Mouse (Mus musculus): ENCODE measurements around the gene Gart. TPM values are rescaled to one million over a fixed set of nuclear protein-coding genes. Genes with fewer than 3 reads are reported as not detected.

Gene Gart
- total RNA-seq, 2 experiments from 2014 or later = 51.1 to 54.2 TPM

DNA sequence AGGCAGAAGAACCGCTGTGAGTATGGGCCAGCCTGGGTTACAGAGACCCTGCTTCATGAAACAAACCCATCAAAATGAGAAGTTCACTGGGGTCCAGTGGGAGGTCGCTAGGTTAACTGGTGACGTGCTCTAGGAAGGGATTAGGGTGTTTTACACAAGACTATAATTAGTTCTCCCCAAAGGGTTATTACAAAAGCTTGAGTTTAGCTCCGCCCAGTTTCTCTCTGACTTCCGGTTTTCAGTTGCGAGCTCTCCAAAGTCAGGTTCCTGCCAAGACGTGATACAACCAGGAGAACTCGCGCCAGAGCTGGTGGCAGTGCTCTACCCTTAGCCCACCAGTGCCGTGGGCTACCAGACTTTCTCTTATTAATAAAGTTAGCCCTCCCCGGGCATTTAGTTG lies 35.5 kb downstream of the Gart start:
- no peak for DNase-seq (ENCODE audit: low spot score in 2 of 2)

DNA sequence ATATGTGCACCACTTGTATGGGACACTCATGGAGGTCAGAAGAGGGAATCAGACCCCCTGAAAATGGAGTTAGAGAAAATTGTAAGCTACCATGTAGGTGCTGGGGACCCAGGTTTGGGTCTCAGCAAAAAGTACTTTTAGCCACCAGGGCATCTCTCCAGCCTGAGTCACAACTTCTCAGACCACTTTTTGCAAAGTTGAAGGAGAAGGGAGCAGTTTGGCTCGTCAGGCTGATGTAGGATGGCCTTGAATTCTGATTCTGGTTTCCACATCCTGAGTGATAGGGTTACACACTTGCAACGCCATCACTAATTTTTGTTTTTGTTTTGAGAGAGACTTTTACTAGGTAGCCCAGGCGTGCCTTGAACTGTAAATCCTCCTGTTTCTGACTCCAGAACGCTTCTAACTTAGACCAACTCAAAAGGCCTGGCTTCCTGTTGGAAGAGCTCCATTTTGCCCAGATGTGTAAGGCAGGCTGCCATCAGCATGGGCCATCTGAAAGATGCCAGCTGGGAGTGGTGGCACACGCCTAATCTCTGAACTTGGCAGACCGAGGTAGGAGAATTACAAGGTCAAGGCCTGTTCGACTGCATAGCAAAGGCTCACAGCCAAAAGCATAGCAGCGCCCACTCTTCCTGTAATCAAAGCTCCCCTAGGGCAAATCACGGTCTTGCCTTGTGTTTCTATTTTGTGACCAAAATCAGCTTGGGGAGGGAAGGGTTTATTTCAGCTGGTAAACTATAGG lies 37.1 kb downstream of the Gart start:
- DNase-seq (ENCODE audit: low spot score in 2 of 2) = no peak

DNA sequence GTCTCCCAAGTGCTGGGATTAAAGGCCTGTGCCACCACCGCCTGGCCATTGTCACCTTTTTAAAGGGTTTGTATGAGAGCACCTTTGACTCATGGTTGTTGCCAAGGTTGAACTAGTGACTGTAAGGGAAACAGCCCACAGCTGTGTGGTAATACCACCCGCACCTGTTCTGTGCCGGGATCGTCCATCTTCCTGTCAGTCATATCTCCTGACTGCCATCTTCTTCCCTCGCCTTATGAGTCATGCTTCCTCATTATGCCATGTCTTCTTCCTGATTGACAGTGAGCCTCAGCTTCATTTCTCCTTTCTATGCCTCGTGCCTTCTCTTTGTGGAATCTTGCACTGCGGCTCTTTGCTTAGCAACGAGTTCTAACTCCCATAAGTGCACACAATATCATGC lies 39.8 kb downstream of the Gart start:
- no peak for DNase-seq (ENCODE audit: low spot score in 2 of 2)

DNA sequence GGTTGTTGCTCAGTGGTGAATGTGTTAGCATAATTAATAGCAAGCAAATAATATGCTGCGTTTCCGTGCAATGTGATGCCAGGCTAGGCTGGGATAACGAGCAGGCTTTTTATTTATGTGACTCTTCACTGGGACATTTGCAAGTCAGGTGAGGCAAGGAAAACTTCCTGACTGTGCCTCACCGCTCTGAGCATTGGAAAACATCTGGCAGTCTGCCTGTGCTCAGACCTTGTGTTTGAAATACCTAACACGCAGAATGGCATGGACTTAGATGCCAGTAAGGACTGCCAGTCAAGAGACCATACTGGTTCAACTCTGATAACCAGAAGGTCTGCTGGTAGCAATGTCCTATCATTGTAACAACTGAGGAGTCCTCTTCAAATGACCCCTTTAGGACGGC lies 41.6 kb downstream of the Gart start:
- no peak for DNase-seq (ENCODE audit: low spot score in 2 of 2)

DNA sequence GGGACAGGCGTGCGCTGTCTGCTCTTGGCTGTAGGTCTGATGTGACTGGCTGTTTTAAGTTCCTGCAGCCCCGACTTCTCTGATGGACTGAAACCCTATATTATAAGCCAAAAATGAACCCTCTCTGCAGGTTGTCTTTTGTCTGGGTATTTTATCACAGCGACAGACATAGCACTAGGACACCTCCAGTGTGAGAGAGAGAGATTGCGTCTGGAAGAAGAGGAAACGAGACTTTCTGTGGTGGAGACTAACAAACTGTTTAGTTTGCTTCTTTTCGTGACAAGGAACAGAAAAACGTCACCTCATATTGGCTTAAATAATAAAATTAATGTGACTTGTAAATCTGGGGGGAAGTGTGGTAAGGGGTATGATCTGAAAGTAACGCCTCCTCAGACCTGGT lies 45.1 kb downstream of the Gart start:
- no peak for DNase-seq (ENCODE audit: low spot score in 2 of 2)

DNA sequence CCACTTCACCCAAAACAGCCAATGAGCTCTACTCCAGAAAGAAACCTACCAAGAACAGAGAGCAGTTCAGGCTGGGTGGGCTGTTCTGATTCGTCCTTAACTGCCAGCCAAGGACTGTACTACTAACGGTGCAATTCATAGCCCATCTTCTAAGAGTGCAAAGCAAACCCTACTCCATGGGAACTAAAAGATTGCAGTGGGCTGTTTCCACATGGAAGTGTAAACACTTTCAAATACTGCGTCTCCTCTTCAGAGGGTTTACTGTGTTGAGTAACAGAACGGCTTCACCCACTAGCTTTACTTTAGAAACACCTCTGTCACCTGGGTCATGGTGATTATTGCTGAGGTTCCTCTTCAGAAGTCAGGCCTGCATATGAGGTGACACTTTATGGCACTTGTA lies 45.7 kb downstream of the Gart start:
- DNase-seq (ENCODE audit: low spot score in 2 of 2) = no peak

DNA sequence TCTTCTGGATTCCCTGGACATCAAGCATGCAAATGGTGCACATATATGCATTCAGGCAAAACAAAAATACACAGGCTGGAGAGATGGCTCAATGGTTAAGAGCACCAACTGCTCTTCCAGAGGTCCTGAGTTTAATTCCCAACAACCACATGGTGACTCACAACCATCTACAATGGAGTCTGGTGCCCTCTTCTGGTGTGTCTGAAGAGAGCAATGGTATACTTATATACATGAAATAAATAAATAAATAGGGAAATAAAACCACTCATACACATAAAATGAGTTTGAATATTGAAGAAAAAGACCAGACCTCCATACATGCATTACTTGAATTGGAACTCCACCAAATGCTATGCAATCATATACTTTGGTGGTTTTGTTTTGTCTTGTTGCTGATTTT lies 47.5 kb downstream of the Gart start:
- no peak for DNase-seq (ENCODE audit: low spot score in 2 of 2)

DNA sequence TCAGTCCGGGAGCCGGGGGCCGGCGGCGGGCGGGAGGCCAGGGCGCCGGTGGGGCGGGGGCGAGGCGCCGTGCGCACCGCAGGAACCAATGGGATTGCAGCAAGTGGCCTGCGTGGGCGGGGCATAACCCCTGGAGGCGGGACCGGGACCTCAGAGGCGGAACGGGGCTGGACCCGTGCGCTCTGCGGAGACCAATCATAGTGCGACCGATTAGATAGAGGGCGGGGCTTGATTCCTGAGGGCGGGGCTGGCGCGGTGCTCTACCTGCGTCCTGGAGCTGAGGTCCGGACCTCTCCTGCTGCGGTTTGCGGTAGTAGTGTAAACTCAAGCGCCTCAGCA lies 49.1 kb downstream of the Gart start, which contains the start of gene Tmem50b:
Gene Tmem50b (minus strand): TSS at position 129 of the 339 bp plus-strand sequence.
- DNase-seq (ENCODE audit: low spot score in 2 of 2) = peak; percentile 99 to 100

DNA sequence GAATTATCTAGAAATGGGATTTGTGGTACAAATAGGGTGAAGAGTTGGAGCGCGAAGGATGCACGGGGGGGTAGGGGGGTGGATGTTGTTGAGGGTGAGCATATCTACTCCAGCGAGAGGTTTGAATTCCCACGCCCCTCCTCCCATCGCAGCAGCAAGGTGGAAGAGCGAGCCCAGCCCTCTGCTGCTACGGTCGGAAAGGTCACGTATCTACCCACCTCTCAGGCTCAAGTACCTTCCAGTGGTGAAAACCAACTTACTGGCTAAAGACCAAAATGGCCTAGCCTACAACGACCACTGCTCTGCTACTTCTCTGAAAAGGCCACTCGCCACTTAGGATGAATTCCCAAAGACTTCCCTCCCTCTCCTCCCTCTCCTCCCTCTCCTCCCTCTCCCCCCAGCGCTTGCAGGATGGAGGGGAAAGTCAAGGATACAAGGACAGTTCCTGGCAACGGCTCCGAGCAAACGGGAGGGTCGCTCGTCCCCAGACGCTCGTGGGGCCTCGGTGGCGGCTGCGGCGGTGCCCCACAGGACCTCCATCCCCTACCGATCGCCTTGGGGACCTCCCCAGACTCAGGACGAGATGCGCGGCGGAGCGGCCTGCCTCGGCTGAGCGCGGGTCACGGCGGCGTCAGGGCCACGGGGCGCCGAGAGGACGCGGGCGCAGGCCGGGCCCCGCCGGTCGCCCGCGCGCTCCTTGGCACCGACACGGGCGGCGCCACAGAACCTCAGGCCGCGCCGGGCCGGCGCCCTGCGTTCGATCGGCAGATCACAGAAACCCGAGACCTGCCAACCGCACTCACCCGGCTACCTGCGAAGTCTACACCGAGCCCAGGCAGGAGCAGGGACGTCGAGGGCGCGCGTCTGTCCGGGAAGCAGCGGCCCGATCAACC lies 49.7 kb downstream of the Gart start:
- peak in 1 of 2 experiments; percentile 48 for DNase-seq (ENCODE audit: low spot score in 2 of 2)

DNA sequence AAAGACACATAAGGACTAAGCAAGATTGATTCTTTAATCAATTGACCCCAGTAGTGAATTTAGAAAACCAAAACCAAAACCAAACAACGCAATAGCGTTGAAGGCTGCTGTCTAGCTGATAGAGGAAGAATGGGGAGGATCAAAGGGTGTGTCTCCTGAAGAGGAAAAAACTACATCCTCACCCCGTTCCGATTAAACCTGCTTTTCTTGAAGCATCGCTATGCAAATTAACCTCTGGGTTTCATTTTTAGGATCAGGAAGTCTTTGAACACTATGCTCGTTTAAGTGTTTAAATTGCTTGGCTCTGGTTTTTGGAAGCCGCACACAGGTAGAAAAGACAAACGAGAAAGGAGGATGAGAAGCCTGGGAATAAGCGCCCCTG lies 50.4 kb downstream of the Gart start:
- no peak for DNase-seq (ENCODE audit: low spot score in 2 of 2)

DNA sequence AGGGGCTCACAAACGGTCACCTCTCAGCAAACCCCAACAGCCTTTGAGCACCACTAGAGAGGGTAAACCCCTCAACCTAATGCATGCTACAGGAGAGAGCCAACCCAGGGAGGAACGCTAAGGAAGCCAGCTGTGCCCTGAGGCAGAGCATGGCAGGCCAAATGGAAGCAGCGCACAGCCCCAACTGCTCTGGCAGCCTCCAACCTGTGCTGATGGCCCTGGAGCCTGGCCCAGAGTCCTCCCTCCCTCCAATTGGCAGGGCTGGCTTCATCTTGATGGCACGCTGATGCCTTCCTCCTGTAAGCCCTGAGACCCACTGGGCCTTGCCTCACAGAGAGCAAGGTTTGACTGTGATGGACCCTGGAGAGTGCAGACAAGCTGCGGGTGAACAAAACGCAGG lies 51.7 kb downstream of the Gart start:
- DNase-seq (ENCODE audit: low spot score in 2 of 2) = peak; percentile 61 to 71

DNA sequence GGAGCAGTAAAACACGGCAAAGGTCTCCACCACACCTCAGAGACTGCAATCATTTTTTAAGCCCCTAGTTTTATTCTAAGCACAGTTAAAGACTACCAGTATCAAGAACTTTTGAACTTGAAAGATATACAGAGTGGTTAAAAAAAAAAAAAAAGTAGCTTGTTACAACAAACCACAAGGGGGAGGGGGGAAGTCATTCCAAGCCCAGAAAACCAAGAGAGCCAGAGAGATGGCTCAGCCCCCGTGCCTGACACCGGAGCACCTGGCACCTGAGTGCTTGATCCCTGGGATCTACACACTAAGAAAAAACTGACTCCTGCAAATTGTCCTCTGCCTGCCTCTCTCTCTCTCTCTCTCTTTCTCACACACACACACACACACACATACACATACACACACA lies 53.5 kb downstream of the Gart start:
- DNase-seq (ENCODE audit: low spot score in 2 of 2) = no peak

DNA sequence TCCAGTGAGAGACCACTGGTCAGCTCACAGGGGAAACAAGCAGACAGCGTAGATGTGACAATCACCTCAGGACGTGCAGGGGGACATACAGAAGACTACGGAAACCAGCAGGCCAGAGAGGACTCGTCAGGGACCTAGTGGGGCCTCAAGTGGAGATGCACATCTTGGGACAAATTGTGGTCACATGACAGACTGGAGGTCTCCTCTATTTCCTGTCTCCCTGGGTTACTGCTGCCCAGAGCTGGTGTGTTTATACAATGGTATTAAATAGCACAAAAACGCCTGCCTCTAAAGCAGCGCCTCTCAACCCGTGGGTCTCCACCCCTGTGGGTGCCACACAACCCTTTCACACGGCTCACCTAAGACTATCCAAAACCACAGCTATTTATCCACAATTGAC lies 54.6 kb downstream of the Gart start:
- no peak for DNase-seq (ENCODE audit: low spot score in 2 of 2)

DNA sequence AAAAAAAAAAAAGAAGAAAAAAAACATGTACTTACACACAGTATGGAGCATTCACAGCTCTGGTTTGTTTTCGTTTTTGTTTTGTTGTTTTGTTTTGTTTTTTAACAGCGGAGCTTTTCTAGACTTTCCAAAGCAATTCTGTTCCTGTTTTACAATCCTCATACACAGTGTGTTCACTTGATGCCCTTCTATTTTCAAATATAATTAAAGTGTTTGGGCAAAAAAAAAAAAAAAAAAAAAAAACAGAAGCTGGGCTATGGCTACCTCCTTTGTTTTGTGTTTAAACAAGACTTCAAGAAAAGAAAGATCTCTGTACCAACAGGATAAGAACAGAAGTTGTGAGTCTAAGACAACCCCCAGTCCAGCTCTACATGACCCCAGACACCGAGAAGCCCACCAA lies 58.0 kb downstream of the Gart start:
- DNase-seq (ENCODE audit: low spot score in 2 of 2) = no peak

DNA sequence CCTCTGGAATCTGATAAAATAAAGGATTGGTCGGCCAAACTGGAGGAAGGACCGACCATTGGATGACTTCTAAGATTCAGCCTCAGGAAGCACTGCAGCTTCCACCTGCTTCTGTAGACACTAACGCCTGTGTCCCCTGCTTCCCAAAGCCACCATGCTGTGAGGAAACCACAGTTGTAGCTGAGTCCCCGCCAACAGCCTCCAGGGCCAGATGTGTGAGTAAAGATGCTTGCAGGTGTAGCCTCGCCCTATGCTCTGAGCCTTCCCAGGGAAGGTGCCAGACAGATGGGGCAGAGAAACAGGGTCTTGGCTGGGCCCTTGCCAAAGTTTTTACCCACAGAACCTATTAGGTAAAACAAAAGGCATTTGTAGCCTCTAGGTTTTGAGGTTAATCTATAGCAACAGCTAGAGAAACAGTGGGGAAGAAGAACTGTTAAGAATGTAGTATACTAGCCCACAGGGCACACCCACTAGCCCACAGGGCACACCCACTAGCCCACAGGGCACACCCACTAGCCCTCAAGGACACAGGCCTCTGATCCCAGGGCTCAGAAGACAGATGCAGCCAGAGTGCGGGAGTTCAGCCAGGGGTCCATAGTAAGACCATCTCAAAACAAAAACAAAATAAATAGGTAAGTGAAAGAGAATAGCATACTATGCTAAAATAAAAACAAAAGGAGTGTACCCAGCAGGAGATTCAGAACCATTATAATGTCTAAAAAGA lies 58.9 kb downstream of the Gart start:
- no peak for DNase-seq (ENCODE audit: low spot score in 2 of 2)

DNA sequence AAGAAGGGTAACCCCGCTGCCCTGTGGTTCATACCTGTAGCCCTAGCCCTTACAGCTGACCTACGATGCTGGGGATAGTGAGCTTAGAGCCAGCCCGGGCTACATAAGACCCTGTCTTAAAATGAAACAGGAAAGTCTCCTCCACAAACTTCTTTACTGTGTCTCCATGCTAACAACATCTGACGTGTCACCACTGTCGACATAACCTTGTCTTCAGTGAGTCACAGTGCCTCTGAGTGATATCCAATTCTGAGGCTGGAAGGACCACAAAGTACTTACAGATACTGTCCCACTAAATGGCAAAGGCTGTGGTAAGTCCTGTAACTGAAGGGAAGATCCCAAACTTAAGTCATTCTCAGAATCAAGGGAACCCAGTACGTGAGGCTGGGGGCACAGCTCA lies 60.5 kb downstream of the Gart start:
- no peak for DNase-seq (ENCODE audit: low spot score in 2 of 2)

DNA sequence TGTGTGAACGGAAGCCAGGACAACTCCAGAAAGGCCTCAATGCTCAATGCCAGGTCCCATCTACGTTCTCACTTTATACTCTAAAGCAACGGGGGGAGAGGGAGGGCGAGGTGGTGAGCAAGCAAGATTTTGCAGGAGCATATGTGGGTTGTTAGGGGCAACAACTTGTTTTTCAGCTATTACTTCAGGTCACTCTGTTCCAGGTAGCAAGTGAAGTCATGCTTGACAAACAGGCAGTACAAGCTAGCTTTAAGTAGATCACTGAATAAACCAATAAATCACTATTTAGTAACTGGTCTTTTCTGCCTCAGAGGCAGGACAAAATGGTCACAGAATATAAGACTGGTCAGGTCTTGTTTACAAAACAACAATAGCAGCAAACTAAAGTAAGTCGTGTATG lies 61.1 kb downstream of the Gart start:
- DNase-seq (ENCODE audit: low spot score in 2 of 2) = no peak

DNA sequence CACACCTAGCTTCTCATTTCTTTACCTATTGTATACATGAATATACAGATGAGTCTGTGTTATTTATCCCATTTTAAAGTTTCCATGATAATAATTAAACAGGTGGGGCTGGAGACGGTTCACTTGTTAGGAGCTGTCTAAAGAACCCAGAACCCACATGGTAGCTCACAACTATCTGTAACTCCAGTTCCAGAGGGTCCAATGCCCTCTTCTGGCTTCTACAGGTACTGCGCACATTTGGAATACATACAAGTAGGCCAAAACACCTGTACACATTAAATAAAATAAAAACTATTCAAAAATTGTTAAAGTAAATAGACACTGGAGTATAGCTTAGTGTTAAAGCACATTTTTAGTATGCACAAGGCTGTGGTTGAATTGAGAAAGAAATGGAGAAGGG lies 64.4 kb downstream of the Gart start:
- peak; percentile 39 to 52 for DNase-seq (ENCODE audit: low spot score in 2 of 2)

DNA sequence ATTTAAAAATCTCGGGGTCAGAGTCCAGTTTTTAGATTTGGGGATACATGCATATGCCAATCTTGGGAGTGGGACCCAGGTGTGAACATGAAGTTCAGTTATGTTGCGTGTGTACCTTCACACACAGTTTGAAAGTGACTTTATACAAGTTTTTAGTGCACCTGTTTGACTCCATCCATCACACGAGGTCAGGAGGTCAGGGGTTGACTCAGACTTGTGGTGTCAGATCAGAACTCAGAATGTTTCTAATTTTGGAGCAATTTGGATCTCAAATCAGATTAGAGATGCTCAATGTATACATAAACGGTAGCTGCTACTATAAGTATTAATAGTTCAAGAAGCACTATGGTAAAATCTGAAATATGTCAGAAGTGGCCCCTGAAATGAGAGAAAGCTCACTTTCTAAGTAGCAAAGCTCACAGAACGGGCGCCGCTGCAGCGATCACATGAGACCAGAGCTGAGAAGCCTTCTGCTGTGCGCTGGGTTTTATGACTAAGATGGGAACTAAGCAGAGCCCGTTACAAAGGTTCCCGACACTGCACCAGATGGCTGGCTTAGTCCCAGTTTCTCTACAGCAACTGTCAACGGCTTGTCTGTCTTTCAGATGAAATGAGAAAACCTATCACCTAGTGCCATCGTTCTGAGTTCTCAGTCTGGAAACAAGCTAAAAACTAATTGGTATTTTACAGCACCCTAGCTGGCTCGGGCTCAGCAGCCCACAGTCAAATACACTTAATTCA lies 67.6 kb downstream of the Gart start:
- DNase-seq (ENCODE audit: low spot score in 2 of 2) = peak in 1 of 2 experiments; percentile 29

DNA sequence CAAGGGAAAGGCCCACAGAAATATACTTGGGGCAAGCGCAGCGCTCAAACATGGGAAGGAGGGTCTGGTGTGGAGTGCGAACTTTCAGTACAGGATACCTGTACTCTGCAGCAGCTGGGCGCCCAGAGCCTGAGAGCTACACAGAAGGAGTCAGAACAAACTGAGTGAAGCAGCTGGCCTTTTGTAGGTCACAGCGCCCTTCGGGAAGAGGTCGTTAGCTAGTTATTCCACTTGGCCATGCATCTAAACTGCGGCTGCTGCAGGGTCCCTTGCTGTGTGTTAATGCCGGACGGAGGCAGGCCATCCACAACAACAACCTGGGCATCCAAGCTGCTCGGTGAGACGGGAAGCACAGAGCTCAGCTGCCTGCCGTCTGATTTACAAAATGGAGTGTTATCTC lies 71.6 kb downstream of the Gart start:
- DNase-seq (ENCODE audit: low spot score in 2 of 2) = no peak

Data from layer of hippocampus, postnatal 10 days (tissue).